Mouse (Mus musculus) neural tube, embryonic 13.5 days (tissue): ENCODE data around the gene Ank. TPM values are rescaled to one million over a fixed set of nuclear protein-coding genes. Genes with fewer than 3 reads are reported as not detected.

ENCODE experiments used
- ATAC-seq: fragments of 200-750 bp; cut with Nextera tagmentation; 2 replicates; pipeline ENCODE4 v1.8.0; 2017; ENCODE audit warnings: low read depth, mild to moderate bottlenecking, moderate TSS enrichment, moderate library complexity
- H3K27ac ChIP-seq: fragments of 300-500 bp; sonication (generic); replicated peaks from 2 replicates; pipeline ENCODE4 v1.5.1; 2015; ENCODE audit warnings: moderate library complexity, mild to moderate bottlenecking, inconsistent platforms
- H3K27me3 ChIP-seq: fragments of 300-500 bp; sonication (generic); 2 replicates; pipeline ENCODE4 v1.6.1; 2015; ENCODE audit warnings: mild to moderate bottlenecking, inconsistent platforms
- H3K36me3 ChIP-seq: fragments of 300-500 bp; sonication (generic); 2 replicates; pipeline ENCODE4 v1.6.1; 2015; ENCODE audit warnings: mild to moderate bottlenecking, inconsistent platforms
- H3K4me1 ChIP-seq: fragments of 300-500 bp; sonication (generic); replicated peaks from 2 replicates; pipeline ENCODE4 v1.6.1; 2015; ENCODE audit warnings: inconsistent platforms
- H3K4me2 ChIP-seq: fragments of 300-500 bp; sonication (generic); 2 replicates; pipeline ENCODE4 v1.6.1; 2015; ENCODE audit warnings: inconsistent platforms, mild to moderate bottlenecking, moderate library complexity
- H3K4me3 ChIP-seq: fragments of 300-500 bp; sonication (generic); 2 replicates; pipeline ENCODE4 v1.5.1; 2015; ENCODE audit warnings: mild to moderate bottlenecking, inconsistent platforms
- H3K9ac ChIP-seq: fragments of 300-500 bp; sonication (generic); 2 replicates; pipeline ENCODE4 v1.6.1; 2015; ENCODE audit warnings: moderate library complexity, mild to moderate bottlenecking, inconsistent platforms
- H3K9me3 ChIP-seq: fragments of 300-500 bp; sonication (generic); 2 replicates; pipeline ENCODE4 v1.6.1; 2016; ENCODE audit warnings: inconsistent platforms
- WGBS: fragments of 180-500 bp; shearing (Covaris S2); methylation state at CpG from one replicate; pipeline ENCODE4 v1.1.7; 2015; 5-methylcytosine and 5-hydroxymethylcytosine counted together
- polyA plus RNA-seq: library from polyadenylated mRNA; unstranded; fragments of >200 nt; fragmentation: Nextera tagmentation; extraction: Ambion mirVana; gene quantifications from 2 replicates; pipeline ENCODE4 v1.2.1, GENCODE M21; 2015

Gene Ank
- polyA plus RNA-seq, 1 experiment from 2014 or later: 15.3 TPM

DNA sequence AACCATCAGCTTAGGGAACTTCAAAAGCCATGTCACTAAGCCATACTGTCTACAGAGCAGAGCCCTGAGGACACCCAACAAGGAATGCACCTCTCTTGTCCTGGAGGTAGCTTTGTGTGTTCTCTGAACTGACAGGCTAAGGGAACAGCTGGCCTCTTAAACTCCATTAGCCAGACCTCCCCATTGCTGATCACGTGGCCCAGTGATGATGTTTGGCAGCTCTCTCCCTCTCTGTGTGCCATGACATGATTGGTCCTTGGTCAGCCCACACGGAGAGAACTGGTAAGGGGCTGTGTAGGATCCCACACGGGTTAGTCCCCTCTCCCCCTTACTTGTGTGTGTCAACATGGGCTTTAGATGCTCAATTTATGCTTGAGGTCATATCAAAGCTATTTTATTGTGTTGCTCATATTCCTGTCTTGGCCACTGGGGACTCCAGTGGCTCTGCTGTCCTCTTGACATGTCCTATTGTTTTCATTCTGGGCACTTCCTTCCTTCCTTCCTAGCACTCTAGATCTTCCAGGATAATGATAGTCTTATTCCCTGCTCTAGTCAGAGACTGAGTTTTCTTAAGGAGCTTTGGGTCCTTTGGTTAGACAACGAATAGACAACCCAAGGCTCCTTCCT, 119.1 kb downstream of the Ank start:
- WGBS: 79% methylated on average over 4 of the region's 4 CpGs
- Histone ChIP-seq H3K9ac (no peak overlapping the region), H3K4me1 (peaks cover 14% of the 10 kb centered on the region), H3K27ac (no peak overlapping the region), H3K4me3 (no peak overlapping the region), H3K4me2 (no peak overlapping the region), H3K27me3 (no peaks in the 10 kb centered on the region), H3K36me3 (peaks cover 32% of the 10 kb centered on the region), H3K9me3 (no peaks in the 10 kb centered on the region)
- ATAC-seq: no peak

DNA sequence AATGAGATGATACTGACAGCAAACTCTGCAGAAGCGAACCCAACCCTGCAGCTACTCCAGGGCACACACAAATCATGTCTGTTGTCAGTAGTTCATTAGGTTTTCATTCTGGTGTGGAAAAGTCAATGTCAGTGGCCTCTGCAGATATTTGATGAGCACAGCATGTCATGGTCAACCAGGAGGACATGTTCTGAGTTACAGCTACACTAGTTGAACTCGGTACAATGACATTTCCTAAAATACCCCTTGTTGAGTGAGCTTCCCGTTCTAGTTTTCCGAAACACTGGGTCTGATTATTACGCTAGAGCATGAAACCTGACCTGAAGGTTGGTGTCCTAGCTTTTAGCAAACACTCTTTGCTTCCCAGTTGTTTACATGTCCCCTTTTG, 119.6 kb downstream of the Ank start:
- H3K9me3 ChIP-seq: no peaks in the 10 kb centered on the region
- no peaks in the 10 kb centered on the region for H3K27me3 ChIP-seq
- peaks cover 37% of the 10 kb centered on the region for H3K36me3 ChIP-seq
- H3K4me1 ChIP-seq: peaks cover 10% of the 10 kb centered on the region
- ATAC-seq: no peak
- H3K27ac ChIP-seq: no peak overlapping the region
- 88% methylated on average over 5 of the region's 5 CpGs for WGBS
- no peak overlapping the region for H3K9ac ChIP-seq
- H3K4me3 ChIP-seq: no peak overlapping the region
- no peak overlapping the region for H3K4me2 ChIP-seq

DNA sequence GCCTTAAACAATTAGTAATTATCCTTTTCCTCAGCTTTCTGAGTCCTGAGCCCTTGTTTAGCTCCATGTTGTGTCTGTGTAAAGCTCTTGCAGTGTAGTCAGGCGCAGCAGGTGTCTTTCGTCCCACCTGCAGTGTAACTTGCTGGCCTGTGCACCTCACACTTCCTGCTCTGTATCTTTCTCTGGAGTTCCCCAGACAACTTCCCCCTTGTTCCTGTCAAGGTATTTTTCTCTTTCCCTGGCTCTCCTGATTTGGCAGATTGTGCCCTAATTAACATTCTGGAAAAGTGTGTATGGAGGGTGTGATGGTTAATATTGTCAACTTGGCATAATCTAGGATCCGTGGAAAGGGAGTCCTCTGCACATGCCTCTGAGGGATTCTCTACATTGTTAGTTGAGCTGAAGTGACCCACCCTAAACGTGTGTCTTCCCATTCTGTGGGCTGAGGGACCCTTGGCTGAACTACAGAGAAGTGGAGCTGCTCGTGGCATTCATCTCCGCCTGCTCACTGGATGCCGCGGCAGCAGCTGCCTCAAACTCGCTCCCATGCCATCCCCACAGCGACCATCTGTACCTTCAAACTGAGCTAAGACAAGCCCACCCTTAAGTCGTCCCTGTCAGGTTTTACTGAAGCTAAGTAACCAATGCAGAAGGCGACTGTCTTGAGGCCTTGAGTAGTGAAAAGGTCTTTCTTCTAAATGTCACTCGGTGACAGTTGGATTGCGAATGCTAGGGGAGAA, 121.8 kb downstream of the Ank start:
- 78% methylated on average over 14 of the region's 14 CpGs for WGBS
- H3K27me3 ChIP-seq: no peaks in the 10 kb centered on the region
- no peak overlapping the region for H3K9ac ChIP-seq
- H3K9me3 ChIP-seq: no peaks in the 10 kb centered on the region
- H3K4me3 ChIP-seq: no peak overlapping the region
- H3K4me2 ChIP-seq: no peak overlapping the region
- peaks cover 59% of the 10 kb centered on the region for H3K36me3 ChIP-seq
- H3K27ac ChIP-seq: no peak overlapping the region
- H3K4me1 ChIP-seq: no peaks in the 10 kb centered on the region
- no peak for ATAC-seq

DNA sequence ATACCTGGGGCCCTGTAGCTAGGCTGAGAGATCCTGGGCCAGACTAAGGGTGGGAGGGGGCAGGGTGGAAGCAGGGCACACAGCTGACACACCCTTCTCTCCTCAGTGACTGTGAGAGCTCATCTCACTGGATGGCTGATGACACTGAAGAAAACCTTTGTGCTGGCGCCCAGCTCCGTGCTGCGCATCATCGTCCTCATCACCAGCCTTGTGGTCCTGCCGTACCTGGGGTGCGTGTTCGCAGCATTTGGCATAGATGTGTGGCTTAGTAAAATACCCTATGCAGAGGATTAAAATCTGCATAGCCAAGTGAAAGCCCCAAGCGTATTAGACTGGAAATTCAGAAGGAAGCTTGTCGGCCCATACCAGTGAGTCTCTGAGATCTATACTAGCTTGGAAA, 124.3 kb downstream of the Ank start:
- peaks cover 55% of the 10 kb centered on the region for H3K36me3 ChIP-seq
- 98% methylated on average over 9 of the region's 9 CpGs for WGBS
- H3K4me2 ChIP-seq: no peak overlapping the region
- no peak overlapping the region for H3K4me3 ChIP-seq
- H3K9ac ChIP-seq: no peak overlapping the region
- ATAC-seq: no peak
- H3K27me3 ChIP-seq: no peaks in the 10 kb centered on the region
- peaks cover 11% of the 10 kb centered on the region; the same call in 1 of the 2 replicates for H3K4me1 ChIP-seq
- H3K9me3 ChIP-seq: no peaks in the 10 kb centered on the region
- H3K27ac ChIP-seq: no peak overlapping the region

DNA sequence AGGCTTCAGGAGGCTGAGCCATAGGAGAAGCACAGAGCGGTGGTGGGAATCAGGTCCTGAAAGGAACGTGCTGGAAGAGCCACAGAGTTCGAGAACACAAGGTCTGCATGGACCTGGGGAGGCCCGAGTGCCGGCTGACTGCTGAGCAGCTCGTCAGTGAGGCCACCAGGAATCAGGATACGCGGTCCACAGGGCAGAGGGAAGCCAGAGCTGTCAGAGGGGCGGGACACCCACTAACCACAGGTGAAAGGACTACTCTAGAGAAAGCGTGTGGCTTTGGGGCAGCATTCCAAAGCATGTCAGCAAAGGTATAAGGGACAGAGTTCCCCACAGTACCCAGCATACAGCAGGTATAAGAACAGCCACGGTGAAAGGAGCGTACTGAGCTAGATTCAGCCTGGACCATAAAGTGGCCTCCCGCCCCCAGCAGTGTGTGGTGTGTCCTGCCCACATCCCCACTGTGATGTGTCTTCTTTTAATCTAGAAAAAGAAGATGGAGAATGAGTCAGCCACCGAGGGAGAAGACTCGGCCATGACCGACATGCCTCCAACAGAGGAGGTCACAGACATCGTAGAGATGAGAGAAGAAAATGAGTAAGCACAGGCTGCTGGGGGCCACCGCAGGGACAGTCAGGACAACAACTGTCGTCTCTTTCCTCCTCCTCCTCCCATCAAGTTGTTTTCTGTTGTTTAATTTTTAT, 126.3 kb downstream of the Ank start:
- WGBS: 90% methylated on average over 19 of the region's 19 CpGs
- H3K36me3 ChIP-seq: peaks cover 57% of the 10 kb centered on the region
- H3K4me2 ChIP-seq: no peak overlapping the region
- ATAC-seq: no peak
- H3K4me1 ChIP-seq: peaks cover 11% of the 10 kb centered on the region; the same call in 1 of the 2 replicates
- H3K4me3 ChIP-seq: no peak overlapping the region
- no peak overlapping the region for H3K9ac ChIP-seq
- H3K27me3 ChIP-seq: no peaks in the 10 kb centered on the region
- no peak overlapping the region for H3K27ac ChIP-seq
- no peaks in the 10 kb centered on the region for H3K9me3 ChIP-seq

DNA sequence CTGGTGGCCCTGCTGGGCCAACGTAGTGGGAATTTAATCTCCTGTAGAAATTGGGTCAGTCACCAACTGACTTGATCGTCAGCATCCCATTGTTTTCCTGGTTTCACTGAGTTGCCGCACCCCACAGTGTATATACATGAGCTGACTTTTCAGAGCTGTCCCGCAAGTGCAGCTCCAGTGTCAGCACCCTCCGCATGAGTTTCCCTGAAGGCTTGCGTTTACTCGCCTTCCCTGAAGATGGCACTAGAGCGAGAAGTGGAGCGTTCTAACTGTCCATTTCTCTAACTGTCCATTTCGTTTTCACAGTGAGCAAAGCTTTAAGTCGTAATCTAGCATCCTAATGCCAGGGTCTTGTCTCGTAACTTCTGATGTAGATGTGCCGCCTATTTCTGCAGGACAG, 127.2 kb downstream of the Ank start:
- Histone ChIP-seq H3K4me3 (no peak overlapping the region), H3K27ac (no peak overlapping the region), H3K9ac (no peak overlapping the region), H3K36me3 (peaks cover 56% of the 10 kb centered on the region), H3K4me1 (peaks cover 11% of the 10 kb centered on the region; the same call in 1 of the 2 replicates), H3K4me2 (no peak overlapping the region), H3K9me3 (no peaks in the 10 kb centered on the region), H3K27me3 (no peaks in the 10 kb centered on the region)
- ATAC-seq: no peak
- WGBS: 80% methylated on average over 13 of the region's 13 CpGs

DNA sequence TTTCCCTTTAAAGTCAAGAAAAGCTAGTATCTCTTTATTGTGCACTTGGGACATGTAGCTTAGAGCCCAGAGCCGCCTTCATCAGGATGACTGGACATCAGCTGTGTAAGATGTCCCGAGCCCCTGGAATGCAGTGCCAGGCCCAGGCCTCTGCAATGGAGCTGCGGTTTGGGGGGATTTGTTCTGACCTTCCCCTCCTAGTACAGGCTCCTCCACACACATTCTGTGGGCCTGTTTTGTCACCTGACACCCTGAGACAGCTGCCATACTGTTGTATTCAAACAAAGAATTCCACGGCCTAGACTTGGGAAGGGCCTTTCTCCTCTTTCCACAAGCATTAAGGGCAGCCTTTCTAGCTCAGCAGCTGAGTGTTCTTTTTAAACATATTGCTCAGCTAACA, 128.5 kb downstream of the Ank start:
- no peak for ATAC-seq
- Histone ChIP-seq H3K9ac (no peak overlapping the region), H3K4me1 (peaks cover 11% of the 10 kb centered on the region; the same call in 1 of the 2 replicates), H3K4me3 (no peak overlapping the region), H3K4me2 (no peak overlapping the region), H3K27ac (peak overlapping the region; percentile 9), H3K36me3 (peaks cover 55% of the 10 kb centered on the region), H3K9me3 (no peaks in the 10 kb centered on the region), H3K27me3 (no peaks in the 10 kb centered on the region)
- 34% methylated on average over 4 of the region's 4 CpGs for WGBS

DNA sequence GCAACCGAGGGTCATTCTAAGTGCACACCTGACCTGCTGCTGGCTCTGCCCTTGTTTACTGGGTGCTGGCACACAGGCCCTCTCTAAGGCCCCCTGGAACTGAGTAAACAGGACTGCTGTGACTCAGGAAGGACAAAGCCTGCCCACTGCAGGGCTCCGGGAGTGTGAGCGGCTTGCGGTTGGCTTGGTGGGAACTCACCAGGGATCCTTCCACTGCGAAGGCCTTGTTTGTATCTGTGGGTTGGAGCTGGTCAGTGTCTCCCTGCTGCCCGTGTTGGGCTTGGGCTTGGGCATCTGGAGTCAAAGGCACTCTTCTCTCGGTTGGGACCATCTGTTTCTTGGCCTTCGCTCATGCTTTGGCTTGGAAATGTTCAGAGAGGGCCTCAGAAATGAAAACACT, 129.1 kb downstream of the Ank start:
- Histone ChIP-seq H3K4me1 (peaks cover 11% of the 10 kb centered on the region; the same call in 1 of the 2 replicates), H3K9me3 (no peaks in the 10 kb centered on the region), H3K27ac (peak overlapping the region; percentile 9), H3K4me3 (no peak overlapping the region), H3K36me3 (peaks cover 55% of the 10 kb centered on the region), H3K4me2 (no peak overlapping the region), H3K27me3 (no peaks in the 10 kb centered on the region), H3K9ac (no peak overlapping the region)
- ATAC-seq: no peak
- WGBS: 54% methylated on average over 8 of the region's 8 CpGs

DNA sequence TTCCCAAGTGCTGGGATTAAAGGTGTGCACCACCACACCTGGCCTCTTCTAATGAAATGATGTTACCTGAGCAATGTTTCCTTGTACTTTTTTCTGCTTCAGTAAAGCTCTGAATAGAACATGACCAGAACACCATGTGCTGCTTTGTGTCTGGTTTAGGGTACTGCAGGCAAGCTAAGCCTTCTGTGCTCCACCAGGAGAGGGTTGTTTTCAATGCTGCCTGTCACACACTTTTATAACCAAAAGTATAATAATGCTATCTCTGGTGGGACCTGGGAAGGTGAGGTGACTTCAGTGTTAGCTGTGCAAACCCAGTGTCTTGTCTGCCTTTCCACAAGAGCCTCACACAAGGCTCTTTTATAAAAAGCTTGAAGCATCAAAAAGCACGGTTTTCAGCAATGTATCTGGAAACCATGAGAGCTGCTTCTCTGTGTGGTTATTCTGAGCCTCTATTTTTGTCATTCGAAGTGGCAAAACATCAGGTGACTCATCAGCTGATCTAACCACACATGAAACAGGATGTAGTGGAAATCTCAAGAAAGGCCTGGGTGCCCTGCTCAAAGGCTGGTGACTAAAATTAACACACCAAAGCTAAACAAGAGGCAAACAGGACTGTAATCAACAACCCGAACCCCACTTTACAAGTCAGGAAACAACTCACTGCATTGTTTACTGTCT, 130.1 kb downstream of the Ank start:
- no peak overlapping the region for H3K27ac ChIP-seq
- H3K4me1 ChIP-seq: peaks cover 11% of the 10 kb centered on the region; the same call in 1 of the 2 replicates
- no peak overlapping the region for H3K4me2 ChIP-seq
- WGBS: 75% methylated on average over 3 of the region's 3 CpGs
- ATAC-seq: no peak
- no peaks in the 10 kb centered on the region for H3K27me3 ChIP-seq
- no peak overlapping the region for H3K4me3 ChIP-seq
- peaks cover 53% of the 10 kb centered on the region for H3K36me3 ChIP-seq
- H3K9ac ChIP-seq: no peak overlapping the region; the same call in 1 of the 2 replicates
- H3K9me3 ChIP-seq: no peaks in the 10 kb centered on the region

DNA sequence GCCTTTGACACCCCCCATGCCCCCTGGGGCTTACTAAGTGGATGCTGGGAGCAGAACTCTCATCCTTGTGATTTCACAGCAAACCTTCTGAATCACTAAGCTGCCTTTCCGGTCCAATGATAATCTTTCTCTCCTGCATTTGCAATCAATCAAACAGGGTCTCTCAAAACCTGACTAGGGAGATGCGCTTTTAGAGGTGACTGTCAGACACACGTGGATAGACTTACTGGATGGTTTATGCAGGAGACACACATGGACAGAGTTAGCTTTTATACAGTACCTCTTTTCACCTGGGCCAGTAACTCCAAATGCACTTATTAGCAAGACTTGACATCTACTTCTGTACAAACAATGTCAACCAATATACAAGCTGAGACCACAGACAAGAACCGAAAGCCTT, 131.0 kb downstream of the Ank start:
- Histone ChIP-seq H3K36me3 (peaks cover 46% of the 10 kb centered on the region), H3K4me3 (no peak overlapping the region), H3K9me3 (no peaks in the 10 kb centered on the region), H3K4me1 (peaks cover 11% of the 10 kb centered on the region; the same call in 1 of the 2 replicates), H3K27ac (no peak overlapping the region), H3K4me2 (no peak overlapping the region), H3K27me3 (no peaks in the 10 kb centered on the region), H3K9ac (no peak overlapping the region)
- ATAC-seq: no peak
- WGBS: 85% methylated on average over 4 of the region's 4 CpGs

DNA sequence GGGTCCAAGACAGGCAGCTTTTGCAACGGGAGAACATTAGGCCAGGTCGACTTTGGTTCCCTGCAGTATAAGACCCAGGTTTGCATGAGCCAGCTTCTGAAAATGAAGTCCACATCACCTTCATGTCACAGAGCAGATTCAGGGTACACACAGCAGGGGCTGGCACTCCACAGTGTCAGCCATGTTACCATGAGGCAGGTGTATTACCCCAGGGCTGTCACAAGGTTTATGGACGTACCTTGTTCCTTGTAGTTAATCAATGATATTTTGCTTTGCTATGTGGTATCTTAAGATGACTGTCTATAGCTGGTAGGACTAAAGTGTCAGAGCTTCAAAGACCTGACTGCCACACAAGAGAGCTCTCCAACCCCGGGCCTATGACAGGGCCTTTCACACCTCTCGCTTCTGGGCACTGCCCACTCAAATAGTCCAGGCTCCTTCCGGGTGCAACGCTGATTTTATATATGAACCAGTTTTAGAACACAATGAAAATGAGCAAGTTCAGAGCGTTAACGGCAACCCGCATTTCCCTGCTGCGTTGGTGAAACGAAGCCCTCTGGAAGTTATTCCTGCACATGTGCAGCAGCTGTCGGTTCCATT, 132.4 kb downstream of the Ank start:
- no peak overlapping the region for H3K4me2 ChIP-seq
- no peak overlapping the region for H3K27ac ChIP-seq
- no peak overlapping the region for H3K9ac ChIP-seq
- H3K36me3 ChIP-seq: peaks cover 35% of the 10 kb centered on the region
- H3K4me1 ChIP-seq: peaks cover 11% of the 10 kb centered on the region; the same call in 1 of the 2 replicates
- ATAC-seq: no peak
- H3K4me3 ChIP-seq: no peak overlapping the region
- H3K9me3 ChIP-seq: no peaks in the 10 kb centered on the region
- WGBS: 95% methylated on average over 13 of the region's 13 CpGs
- no peaks in the 10 kb centered on the region for H3K27me3 ChIP-seq
